Mouse (Mus musculus): ENCODE measurements around the gene Ints5.
"Not testable (repeated sequence)": the region's sequence is repeated elsewhere in the genome, so short reads cannot be mapped to it uniquely, and the experiment has no call there.

Ints5 gene

GRCm38 (mm10) chr19:8886916-8887584 is 5.8 kb upstream of the Ints5 start:
- in situ Hi-C loops (cut with MseI, MboI): no loop called here

GRCm38 (mm10) chr19:8887585-8888463 is 5.0 kb upstream of the Ints5 start:
- in situ Hi-C loops (cut with MseI, MboI): no loop called here

DNA sequence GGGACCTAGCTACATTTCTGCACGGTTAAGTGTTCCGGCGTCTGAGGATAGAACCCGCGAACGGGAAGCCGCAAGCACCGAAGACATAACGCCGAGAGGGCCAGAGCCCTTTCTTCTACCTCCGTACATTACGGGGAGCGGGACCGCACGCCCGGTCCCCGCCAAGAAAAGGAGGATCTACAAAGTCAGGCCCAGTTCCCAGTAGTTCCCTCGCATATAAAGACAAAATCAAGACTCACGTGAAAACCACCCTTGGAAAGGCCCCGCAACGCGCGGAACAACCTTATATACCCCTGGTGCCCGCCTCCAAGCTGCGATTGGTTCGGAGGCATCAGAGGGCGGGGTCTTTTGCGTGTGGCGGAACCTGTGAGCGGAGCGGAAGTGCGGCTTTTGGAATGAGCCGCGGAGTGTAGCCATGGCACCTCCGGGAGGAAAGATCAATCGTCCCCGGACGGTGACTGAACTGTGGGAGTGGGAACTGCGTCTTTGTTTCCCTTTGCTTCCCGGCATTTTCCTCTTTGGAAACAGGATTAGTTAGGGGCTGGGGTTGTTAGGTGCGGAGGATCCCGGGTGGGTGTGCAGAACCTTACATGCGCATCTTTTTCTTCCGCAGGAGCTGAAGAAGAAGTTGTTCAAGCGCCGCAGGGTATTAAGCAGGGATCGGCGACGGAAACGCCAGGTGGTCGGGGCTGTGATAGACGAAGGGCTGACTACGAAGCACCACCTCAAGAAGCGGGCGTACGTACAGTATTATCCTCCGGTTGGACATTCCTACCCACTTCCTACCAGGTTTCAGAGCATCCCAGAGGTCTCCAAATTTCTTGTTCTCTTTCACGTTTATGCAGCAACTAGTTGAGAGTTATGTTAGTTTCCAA is 4.1 kb upstream of the Ints5 start, which contains the start of the genes 1810009A15Rik and Gm49416:
1810009A15Rik (plus strand) TSS at position 343 of the 875 bp plus-strand sequence.
Gm49416 (plus strand) TSS at position 416 of the 875 bp plus-strand sequence.
- in situ Hi-C loops (cut with MseI, MboI): no loop called here

DNA sequence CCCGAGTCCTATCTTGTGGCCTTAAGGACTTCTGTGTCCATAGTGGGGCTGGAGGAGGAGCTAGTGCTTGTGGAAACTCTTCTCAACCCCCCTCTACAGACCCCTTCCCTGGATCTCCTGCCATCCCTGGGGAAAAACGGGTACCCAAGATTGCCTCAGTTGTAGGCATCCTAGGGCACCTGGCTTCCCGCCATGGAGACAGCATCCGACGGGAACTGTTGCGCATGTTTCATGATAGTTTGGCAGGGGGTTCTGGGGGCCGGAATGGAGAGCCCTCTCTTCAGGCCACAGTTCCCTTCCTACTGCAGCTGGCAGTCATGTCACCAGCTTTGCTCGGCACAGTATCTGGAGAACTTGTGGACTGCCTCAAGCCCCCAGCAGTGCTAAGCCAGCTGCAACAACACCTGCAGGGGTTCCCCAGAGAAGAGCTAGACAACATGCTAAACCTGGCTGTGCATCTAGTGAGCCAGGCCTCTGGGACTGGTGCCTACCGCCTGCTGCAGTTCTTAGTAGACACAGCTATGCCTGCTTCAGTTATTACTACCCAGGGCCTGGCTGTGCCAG is 2.7 kb downstream of the Ints5 start:
- in situ Hi-C loops (cut with MseI, MboI): no loop called here

DNA sequence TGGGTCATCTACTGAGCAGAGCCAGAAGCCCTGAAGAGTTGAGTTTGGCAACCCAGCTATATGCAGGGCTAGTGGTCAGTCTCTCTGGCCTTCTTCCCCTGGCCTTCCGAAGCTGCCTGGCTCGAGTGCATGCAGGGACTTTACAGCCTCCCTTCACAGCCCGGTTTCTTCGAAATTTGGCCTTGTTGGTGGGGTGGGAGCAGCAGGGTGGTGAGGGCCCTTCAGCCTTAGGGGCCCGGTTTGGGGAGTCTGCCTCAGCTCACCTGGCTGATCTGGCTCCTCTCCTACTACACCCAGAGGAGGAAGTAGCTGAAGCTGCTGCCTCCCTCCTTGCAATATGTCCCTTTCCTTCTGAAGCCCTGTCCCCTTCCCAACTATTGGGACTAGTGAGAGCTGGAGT is 3.4 kb downstream of the Ints5 start:
- in situ Hi-C loops (cut with MseI, MboI): not testable (repeated sequence)

DNA sequence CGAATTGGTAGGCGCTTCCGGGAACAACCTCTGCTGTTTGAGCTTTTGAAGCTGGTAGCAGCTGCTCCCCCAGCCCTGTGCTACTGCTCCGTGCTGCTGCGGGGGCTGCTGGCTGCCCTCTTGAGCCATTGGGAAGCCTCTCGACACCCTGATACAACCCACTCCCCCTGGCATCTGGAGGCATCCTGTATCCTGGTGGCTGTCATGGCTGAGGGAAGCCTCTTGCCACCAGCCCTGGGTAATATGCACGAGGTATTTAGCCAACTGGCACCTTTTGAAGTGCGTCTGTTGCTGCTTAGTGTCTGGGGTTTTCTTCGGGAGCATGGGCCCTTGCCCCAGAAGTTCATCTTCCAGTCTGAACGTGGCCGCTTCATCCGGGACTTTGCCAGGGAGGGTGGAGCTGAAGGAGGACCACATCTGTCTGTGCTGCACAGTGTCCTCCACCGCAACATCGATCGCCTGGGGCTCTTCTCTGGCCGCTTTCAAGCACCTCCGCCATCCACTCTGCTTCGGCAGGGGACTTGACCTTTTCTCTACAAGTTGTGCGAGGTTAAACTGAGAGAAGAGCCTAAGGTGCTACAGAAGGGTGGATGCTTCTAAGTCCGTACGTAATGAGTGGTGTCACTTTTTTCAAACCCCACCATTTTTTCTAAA is 4.5 kb downstream of the Ints5 start:
- in situ Hi-C loops (cut with MseI, MboI): not testable (repeated sequence)

DNA sequence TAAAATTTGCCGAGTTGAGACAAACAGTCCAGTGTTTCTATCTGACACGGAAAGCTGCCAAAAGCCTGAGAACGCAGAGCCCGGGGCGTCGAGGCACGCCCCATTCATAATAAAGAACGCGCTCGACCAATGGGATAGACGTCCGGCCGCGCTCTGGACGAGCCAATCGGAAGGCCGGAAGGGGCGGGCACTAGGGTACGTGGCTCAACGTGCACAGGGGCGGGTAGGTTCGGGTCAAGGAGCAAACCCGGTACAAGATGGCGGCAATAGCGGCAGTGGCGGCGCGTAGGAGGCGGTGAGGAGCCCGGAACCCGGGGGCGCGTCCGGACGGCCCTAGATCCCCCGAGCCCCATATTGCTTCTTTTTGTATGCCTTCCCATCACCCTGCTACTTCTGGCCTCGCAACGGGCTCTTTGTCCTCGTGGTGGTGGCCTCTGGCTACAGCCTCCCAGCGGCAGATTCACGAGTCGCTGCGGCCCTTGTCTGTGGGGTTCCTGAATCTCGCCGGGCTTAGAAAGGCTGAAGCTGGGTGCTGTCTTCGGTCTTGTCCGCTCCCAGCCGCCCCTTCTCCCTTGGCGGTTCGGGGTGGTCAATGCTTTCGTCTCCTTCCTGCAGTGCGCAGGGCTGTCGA is 5.2 kb downstream of the Ints5 start, which contains the start of gene Ganab:
Ganab (plus strand) TSS at position 207 of the 631 bp plus-strand sequence.
- in situ Hi-C loops (cut with MseI, MboI): no loop called here

DNA sequence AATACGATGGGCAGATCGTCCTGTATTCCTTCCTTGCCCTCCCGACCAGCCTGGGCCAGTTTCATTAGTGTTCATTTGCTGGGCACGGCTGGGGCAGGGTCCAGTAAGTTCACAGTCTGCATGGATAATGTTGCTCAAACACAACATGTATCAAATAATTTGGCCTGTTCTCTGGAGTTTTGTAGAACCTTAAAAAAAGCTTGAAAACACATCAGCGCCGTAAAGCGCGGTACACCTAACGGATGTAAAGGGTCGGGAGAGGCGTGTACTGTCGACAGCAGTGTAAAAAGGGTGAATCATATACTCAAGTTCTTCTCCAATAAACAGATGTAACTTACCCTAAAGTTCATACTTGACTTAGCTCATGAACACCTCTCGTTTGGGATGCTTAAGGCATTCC is 5.8 kb downstream of the Ints5 start:
- in situ Hi-C loops (cut with MseI, MboI): no loop called here

GRCm38 (mm10) chr19:8899079-8899478 is 6.3 kb downstream of the Ints5 start:
- in situ Hi-C loops (cut with MseI, MboI): no loop called here

GRCm38 (mm10) chr19:8903412-8903811 is 10.6 kb downstream of the Ints5 start:
- in situ Hi-C loops (cut with MseI, MboI): no loop called here

GRCm38 (mm10) chr19:8908531-8908930 is 15.7 kb downstream of the Ints5 start:
- in situ Hi-C loops (cut with MseI, MboI): no loop called here

GRCm38 (mm10) chr19:8911810-8912209 is 19.0 kb downstream of the Ints5 start:
- in situ Hi-C loops (cut with MseI, MboI): no loop called here

DNA sequence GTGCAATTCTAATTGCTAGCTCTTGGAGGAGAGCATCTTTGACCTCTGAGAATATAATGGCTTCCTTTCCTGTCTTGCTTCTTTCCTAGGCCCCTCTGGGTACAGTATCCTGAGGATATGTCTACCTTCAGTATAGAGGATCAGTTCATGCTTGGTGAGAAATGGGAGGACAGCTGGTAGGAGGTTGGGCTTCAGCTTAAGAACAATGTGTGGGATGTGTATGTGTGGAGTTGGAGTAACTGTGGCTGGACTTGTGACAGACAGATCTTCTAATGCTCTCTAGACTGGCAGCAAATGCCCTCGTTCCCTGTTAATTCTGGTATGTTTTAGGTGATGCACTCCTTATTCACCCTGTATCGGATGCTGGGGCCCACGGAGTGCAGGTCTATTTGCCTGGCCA is 21.4 kb downstream of the Ints5 start:
- in situ Hi-C loops (cut with MseI, MboI): no loop called here

GRCm38 (mm10) chr19:8919000-8919399 is 26.2 kb downstream of the Ints5 start:
- in situ Hi-C loops (cut with MseI, MboI): no loop called here

DNA sequence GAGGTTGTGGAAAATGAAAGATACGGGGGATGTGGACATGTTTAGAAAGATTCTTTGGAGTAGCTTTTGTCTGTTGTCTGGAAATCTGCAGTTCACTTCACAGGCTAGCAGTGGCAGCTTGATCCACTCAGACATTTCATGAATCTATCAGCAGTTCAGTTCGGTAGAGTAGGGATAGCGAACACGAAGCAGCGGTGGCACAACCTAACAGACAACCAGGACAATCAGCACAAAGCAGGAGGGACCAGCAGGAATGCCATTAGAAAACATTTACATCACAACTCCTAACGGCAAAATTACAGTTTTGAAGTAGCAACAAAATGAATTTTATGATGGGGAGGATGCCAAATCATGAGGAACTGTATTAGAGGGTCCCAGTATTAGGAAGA is 26.9 kb downstream of the Ints5 start:
- in situ Hi-C loops (cut with MseI, MboI): no loop called here

- in situ Hi-C loops (cut with MseI, MboI): no loop called here
Observed at GRCm38 (mm10) chr19:8920073-8920736, 27.4 kb downstream of the Ints5 start, which contains the start of gene B3gat3. B3gat3 (plus strand) TSS chr19:8920374.

DNA sequence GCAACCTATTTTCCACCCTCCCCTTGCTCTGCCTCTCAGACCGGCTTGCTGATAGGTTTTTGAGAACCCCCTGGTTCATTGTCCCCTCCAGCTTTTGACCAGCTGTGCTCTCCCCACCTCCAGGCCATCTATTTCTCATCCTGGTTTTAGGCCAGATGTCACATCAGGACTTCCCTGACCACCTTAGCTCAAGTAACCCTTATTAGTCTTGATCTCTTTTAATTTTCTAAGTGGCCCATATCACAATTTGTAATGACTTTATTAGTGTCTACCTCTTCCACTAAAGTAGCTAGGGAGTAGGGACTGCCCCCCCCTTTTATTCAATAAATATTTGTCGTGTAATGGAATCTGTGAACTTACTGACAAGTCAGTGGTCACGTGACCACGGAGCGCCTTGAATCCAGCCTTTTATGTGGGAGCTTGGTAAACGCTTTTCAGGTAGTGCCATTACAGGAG is 28.1 kb downstream of the Ints5 start:
- in situ Hi-C loops (cut with MseI, MboI): no loop called here

DNA sequence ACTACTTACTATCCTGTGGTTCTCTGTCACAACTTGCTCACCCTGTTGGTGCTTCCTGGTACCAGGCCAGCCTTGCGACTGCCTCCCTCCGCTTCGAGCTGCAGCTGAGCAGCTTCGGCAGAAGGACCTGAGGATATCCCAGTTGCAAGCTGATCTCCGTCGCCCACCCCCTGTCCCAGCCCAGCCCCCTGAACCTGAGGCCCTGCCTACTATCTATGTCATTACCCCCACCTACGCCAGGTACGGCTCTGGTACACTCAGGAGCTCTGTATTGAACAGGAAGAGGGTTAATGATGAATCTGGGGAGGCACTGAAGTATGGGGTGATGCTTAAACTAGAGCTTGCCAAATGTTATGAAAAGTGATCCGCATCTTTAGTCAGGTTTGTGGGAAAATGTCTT is 28.9 kb downstream of the Ints5 start:
- in situ Hi-C loops (cut with MseI, MboI): no loop called here

DNA sequence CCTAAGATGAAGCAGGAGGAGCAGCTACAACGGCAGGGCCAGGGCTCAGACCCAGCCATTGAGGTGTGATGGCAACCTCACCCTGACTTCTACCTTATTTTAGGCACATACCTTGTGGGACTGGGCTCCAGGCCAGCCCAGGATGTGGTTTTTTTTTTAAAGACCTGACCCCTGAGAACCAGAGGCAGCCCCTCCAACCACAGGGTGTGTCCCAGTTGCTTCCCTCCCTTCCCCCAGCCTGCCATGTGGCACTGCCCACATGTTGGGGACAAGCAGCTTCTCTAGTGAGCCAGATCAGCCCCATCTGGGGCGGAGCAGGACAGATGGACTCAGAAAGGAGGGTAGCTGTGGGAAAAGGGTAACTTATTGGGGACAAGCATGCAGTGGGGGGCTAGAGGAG is 34.0 kb downstream of the Ints5 start:
- in situ Hi-C loops (cut with MseI, MboI): no loop called here

Measured in mouse trophoblast stem cell (cell line).